Mouse (Mus musculus) embryo, embryonic 11.5 days (tissue): ENCODE data around the gene Rbmy.
"Not testable (repeated sequence)": the region's sequence is repeated elsewhere in the genome, so short reads cannot be mapped to it uniquely, and the experiment has no call there.

Experiments
- DNase-seq: peaks from one replicate; pipeline ENCODE4 v3.0.0-alpha.2; 2012; ENCODE audit warnings: low read depth, low spot score

Gene Rbmy

DNA sequence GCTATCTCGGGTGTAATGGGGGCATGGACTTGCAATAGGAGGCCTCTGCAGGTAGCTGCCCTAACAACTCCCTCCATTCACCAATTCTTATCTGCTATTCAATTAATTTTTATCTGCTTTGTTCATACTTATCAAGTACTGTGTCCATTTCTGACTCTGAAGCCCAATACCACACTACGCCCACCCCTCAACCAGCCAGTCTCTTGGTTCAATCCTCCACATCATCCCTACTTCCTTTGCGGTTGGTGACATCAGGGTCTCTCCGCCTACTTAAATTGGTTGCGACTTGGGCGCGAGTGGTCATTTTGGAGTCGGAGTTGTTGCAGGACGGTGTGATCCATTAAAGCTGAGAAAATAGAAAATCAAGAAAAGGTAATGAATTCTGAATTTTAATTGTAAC, at the start of gene Rbmy, which contains the start of gene Gm10256:
Gene Rbmy (plus strand): TSS at position 301 of the 400 bp plus-strand sequence.
Gene Gm10256 (plus strand): TSS at position 320 of the 400 bp plus-strand sequence.
- not testable (repeated sequence) for DNase-seq

DNA sequence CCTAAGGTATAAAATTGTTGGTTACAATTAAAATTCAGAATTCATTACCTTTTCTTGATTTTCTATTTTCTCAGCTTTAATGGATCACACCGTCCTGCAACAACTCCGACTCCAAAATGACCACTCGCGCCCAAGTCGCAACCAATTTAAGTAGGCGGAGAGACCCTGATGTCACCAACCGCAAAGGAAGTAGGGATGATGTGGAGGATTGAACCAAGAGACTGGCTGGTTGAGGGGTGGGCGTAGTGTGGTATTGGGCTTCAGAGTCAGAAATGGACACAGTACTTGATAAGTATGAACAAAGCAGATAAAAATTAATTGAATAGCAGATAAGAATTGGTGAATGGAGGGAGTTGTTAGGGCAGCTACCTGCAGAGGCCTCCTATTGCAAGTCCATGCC, 34.4 kb upstream of the Rbmy start, which contains the start of gene Gm4064:
Gene Gm4064 (minus strand): TSS at position 101 of the 400 bp plus-strand sequence.
- DNase-seq = not testable (repeated sequence)
